Mouse (Mus musculus) bone marrow macrophage, adult 2 months (primary cell): ENCODE measurements around the gene Sla2.

ENCODE experiments used
- CTCF ChIP-seq: IDR thresholded peaks from 2 replicates; pipeline ENCODE4 v1.5.1; 2012; ENCODE audit warnings: low read depth, mild to moderate bottlenecking, low read length, moderate library complexity
- POLR2A ChIP-seq: IDR thresholded peaks from 2 replicates; pipeline ENCODE4 v1.6.1; 2012; ENCODE audit warnings: mild to moderate bottlenecking, low read depth, low read length, borderline replicate concordance

DNA sequence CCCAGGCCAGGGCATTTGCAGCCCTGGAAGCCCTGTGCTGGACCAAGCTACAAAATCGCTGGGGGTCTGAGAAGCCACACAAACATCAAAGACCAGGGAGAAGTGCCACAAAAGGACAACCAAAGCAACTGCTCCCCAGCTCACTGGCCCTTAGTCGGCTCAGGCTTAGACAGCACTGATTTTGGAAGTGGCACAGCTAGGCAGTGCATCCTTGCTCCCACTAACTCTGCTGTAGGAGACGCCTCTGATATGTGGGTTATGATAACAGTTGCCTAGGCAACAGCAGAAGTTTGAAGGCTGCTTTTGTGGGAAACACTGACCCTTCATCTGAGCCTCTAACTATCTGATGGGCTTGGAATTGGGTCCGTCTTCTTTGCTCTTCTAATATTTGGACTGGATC is 12.2 kb upstream of the Sla2 start:
- TF ChIP-seq CTCF: no peak
- TF ChIP-seq POLR2A: no peak
